Mouse (Mus musculus) spleen, adult 2 months (tissue): ENCODE measurements around the gene Nek8. TPM values are rescaled to one million over a fixed set of nuclear protein-coding genes. Genes with fewer than 3 reads are reported as not detected.

Source experiments
- DNase-seq, 2 experiments: peaks; one replicate each; pipeline versions ENCODE4 v3.0.0 to v3.0.0-alpha.2; 2012 to 2021; ENCODE audit warnings: low spot score in 2 of 2, low read depth in 1 of 2
- H3K27ac ChIP-seq: fragments of 200-500 bp; 2 replicates; pipeline ENCODE4 v1.5.1; 2012; ENCODE audit warnings: low read length, inconsistent platforms; ENCODE audit not compliant: insufficient read depth
- H3K27me3 ChIP-seq: fragments of 200-500 bp; 2 replicates; pipeline ENCODE4 v1.6.1; 2012; ENCODE audit warnings: mild to moderate bottlenecking, moderate library complexity, low read length, inconsistent platforms; ENCODE audit not compliant: control insufficient read depth, insufficient read depth
- H3K36me3 ChIP-seq: fragments of 200-500 bp; 2 replicates; pipeline ENCODE4 v1.6.1; 2012; ENCODE audit warnings: mild to moderate bottlenecking, low read length, inconsistent platforms; ENCODE audit not compliant: control insufficient read depth, insufficient read depth
- H3K4me1 ChIP-seq: fragments of 200-500 bp; 2 replicates; pipeline ENCODE4 v1.6.1; 2011; ENCODE audit warnings: inconsistent platforms; ENCODE audit not compliant: control insufficient read depth, insufficient read depth, insufficient read length
- H3K4me3 ChIP-seq: fragments of 200-500 bp; 2 replicates; pipeline ENCODE4 v1.5.1; 2011; ENCODE audit warnings: mild to moderate bottlenecking, inconsistent platforms; ENCODE audit not compliant: insufficient read depth, insufficient read length; ENCODE audit errors: extremely low read depth
- CTCF ChIP-seq: fragments of 200-500 bp; IDR thresholded peaks from 2 replicates; pipeline ENCODE4 v1.5.1; 2011; ENCODE audit warnings: mild to moderate bottlenecking, inconsistent platforms; ENCODE audit not compliant: insufficient read depth, insufficient read length, insufficient replicate concordance; ENCODE audit errors: extremely low read depth
- POLR2A ChIP-seq: fragments of 200-500 bp; IDR thresholded peaks from 2 replicates; pipeline ENCODE4 v1.6.1; 2011; ENCODE audit warnings: low read depth, low read length, inconsistent platforms
- WGBS: fragments of 180-500 bp; shearing (Covaris S2); methylation state at CpG from one replicate; pipeline ENCODE4 v1.1.7; 2018; 5-methylcytosine and 5-hydroxymethylcytosine counted together
- polyA plus RNA-seq: library from polyadenylated mRNA; depleted of rRNA; stranded (reverse); fragments of >200 nt; gene quantifications from 2 replicates; pipeline ENCODE4 v1.2.3, GENCODE M21; 2012

The Nek8 gene
- polyA plus RNA-seq, 1 experiment: 17.6 TPM

DNA sequence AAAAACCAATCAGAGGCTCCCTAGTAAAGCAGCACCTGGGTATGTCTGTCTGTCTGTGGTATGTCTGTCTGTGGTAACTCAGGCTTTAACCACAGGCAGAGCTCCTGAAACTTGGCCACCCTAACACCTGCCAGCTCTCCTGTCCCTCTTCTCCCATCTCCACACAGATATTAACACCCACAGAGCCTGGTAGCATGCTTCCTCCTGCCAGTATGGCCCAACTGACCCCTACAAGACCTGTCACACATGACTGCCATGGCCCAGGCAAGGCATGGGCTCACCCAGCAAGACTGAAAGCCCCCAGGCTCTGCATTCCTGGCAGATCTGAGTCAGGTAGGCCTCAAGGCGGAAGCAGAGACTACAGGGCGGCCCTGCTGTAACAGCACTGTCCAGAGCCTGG, 13.4 kb downstream of the Nek8 start:
- Histone ChIP-seq H3K27ac (no peak overlapping the region), H3K4me3 (no peak overlapping the region), H3K36me3 (peaks cover 11% of the 10 kb centered on the region), H3K4me1 (peaks cover 17% of the 10 kb centered on the region; the same call in 1 of the 2 replicates), H3K27me3 (no peaks in the 10 kb centered on the region)
- no peak for DNase-seq
- TF ChIP-seq CTCF (no peak), POLR2A (no peak)
- WGBS: 88% methylated on average over 2 of the region's 2 CpGs

DNA sequence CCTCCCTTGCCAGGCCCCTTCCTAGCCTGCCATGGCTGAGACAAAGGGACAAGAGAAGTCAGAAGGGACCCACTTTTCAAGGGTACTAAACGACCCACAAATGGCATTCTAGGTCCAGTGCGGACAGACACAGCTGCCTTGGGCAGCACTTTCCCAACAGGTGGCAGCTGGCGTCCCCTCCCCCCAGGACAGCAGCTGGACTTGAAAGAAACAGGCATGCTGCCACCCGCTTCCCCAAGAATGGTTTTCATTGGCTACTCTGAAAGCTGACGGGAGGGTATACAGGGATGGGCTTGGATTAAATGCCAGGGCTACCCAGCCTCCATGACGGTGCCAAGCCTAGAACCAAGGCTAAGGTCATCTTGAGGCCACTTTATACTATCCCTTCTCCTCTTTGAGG, 14.0 kb downstream of the Nek8 start:
- TF ChIP-seq POLR2A: no peak
- TF ChIP-seq CTCF: no peak
- peaks cover 11% of the 10 kb centered on the region for H3K36me3 ChIP-seq
- no peak overlapping the region for H3K4me3 ChIP-seq
- no peak overlapping the region for H3K27ac ChIP-seq
- H3K4me1 ChIP-seq: peaks cover 17% of the 10 kb centered on the region; the same call in 1 of the 2 replicates
- no peaks in the 10 kb centered on the region for H3K27me3 ChIP-seq
- 72% methylated on average over 6 of the region's 6 CpGs for WGBS
- no peak for DNase-seq

DNA sequence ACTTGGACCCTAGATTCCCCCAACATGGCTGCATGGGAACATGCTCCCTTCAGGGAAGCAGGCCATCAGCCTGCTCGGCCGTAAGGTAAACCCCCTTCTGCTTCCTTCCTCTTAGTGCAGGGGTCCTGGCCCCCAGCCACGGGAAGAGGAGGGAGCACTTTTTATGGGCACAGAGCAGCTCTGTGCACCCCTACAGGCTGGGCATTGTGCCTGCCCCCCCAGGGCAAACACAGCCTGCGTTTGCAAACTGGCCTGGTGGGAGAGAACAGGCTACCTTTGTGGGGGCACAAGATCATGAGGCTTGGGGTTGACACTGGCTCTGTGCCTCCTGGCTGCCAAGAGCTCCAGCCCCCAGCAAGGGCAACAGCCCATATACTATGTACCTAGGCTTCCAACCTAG, 14.5 kb downstream of the Nek8 start:
- Histone ChIP-seq H3K27ac (no peak overlapping the region), H3K36me3 (peaks cover 11% of the 10 kb centered on the region), H3K4me1 (peaks cover 17% of the 10 kb centered on the region; the same call in 1 of the 2 replicates), H3K4me3 (no peak overlapping the region), H3K27me3 (no peaks in the 10 kb centered on the region)
- no peak for TF ChIP-seq POLR2A
- TF ChIP-seq CTCF: no peak
- DNase-seq: no peak
- whole genome bisulfite sequencing: 32% methylated on average over 4 of the region's 4 CpGs

DNA sequence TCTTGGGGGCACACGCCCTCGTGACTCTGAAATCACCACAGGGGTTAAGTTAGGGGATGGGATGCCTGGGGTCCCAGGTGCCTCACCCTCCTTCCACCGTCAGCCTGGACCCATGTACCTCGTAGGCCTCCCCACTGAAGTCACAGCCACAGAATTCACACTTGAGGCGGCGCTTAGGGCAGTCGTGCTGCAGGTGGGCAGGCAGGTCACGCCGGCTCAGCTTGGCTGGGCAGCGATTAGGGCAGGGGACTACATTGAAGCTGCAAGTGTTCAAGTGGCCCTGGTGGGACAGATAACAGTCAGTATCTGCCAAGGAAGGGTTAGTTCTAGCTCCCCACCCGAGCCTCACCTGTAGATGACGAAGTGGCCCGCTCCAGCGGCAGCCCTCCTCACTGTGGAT, 15.3 kb downstream of the Nek8 start:
- 85% methylated on average over 14 of the region's 14 CpGs for WGBS
- TF ChIP-seq POLR2A: no peak
- TF ChIP-seq CTCF: no peak
- no peaks in the 10 kb centered on the region for H3K27me3 ChIP-seq
- no peak overlapping the region for H3K27ac ChIP-seq
- H3K4me1 ChIP-seq: peaks cover 16% of the 10 kb centered on the region; the same call in 1 of the 2 replicates
- H3K4me3 ChIP-seq: no peak overlapping the region
- H3K36me3 ChIP-seq: peaks cover 11% of the 10 kb centered on the region
- DNase-seq: no peak

DNA sequence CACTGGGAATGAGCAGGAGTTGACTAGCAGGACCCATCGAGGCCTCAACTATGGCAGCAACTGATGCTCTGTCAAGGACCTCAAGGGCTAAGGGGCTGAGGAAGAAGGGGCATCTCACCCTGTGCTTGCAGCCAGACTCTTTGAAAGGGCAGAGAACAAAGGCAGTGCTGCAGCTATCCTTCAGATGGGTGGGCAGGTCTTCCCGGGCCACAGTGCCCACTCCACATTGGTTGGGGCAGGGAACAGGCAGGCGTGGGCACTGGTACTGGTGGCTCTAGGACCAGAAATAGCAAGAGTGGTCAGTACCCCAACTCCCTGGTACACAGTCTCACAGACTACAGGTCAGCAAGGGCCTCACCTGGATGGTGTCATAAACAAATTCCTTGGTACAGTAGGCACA, 15.8 kb downstream of the Nek8 start:
- TF ChIP-seq POLR2A (no peak), CTCF (no peak)
- Histone ChIP-seq H3K36me3 (peaks cover 11% of the 10 kb centered on the region), H3K27ac (no peak overlapping the region), H3K4me1 (peaks cover 11% of the 10 kb centered on the region; the same call in 1 of the 2 replicates), H3K27me3 (no peaks in the 10 kb centered on the region), H3K4me3 (no peak overlapping the region)
- DNase-seq: no peak
- 87% methylated on average over 3 of the region's 3 CpGs for WGBS

DNA sequence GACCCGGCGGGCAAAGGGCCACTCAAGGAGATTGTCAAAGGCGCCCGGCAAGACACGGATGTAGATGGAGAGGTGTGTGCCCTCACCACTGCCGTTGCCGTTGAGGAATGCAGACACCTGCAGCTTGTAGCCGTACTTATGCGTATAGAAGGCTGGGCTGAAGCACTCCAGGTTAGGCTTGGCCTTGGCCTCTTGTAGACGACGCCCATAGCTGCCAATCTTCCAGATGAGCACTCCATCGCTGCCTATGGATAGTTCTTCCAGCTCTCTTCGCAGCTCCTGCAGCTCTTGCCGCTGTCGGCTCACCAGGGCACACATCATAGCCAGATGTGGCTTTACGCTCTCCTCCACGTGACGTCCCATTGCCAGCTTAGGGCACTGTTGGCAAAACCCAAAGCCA, 16.3 kb downstream of the Nek8 start:
- peaks cover 11% of the 10 kb centered on the region for H3K36me3 ChIP-seq
- DNase-seq: no peak
- H3K4me3 ChIP-seq: no peak overlapping the region
- H3K27me3 ChIP-seq: no peaks in the 10 kb centered on the region
- TF ChIP-seq POLR2A (no peak), CTCF (no peak)
- no peak overlapping the region for H3K27ac ChIP-seq
- whole genome bisulfite sequencing: 94% methylated on average over 18 of the region's 18 CpGs
- H3K4me1 ChIP-seq: peaks cover 11% of the 10 kb centered on the region; the same call in 1 of the 2 replicates

DNA sequence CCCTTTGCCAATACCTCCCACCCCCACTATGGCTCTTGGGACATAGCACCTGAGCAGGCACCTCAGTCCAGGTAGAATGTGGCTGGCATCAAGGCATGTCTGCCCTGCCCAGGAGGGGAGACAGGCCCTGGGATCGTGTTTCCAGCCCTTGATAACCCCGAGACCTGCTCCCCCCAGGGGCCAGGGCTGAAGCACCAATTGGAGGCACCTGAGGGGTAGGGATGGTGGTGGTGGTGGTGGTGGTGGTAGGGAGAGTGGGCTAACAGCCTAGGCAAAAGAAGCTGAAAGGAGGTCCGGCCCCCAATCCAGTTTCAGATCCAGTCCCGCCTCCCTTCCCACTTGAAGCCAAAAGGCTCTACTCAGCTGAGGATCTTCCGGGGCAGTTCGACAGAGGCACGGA, 16.9 kb downstream of the Nek8 start:
- TF ChIP-seq POLR2A (no peak), CTCF (no peak)
- DNase-seq: no peak
- Histone ChIP-seq H3K4me3 (no peak overlapping the region), H3K27ac (no peak overlapping the region), H3K36me3 (peaks cover 12% of the 10 kb centered on the region), H3K4me1 (peaks cover 11% of the 10 kb centered on the region; the same call in 1 of the 2 replicates), H3K27me3 (no peaks in the 10 kb centered on the region)
- 94% methylated on average over 7 of the region's 7 CpGs for WGBS
